In genomic region chr2:179985695-179986094, GRCm38 (mm10) we compare ENCODE assay signal across 18 mouse cellular contexts.
"Had no signal": no experiment of that assay in that cellular context is flagged by ENCODE, and none has a peak within 500 bp of the region (broad histone marks: within the 10 kb centered on the region; RNA-seq: fewer than 3 reads in every experiment).

No protein-coding gene starts in this region.

- DNase-seq: lung, embryonic 14.5 days; lung, postnatal 10 days; lung, postnatal 4 days; midbrain, embryonic 14.5 days; retina, postnatal 1 day; right cerebral cortex, adult 18-20 months; right cerebral cortex, postnatal 25 days; right cerebral cortex, postnatal 4 days; spleen, adult 18-20 months; thymus, adult 18-20 months; thymus, postnatal 14 days; thymus, postnatal 36 days had no signal

- H3K27me3 ChIP-seq: midbrain, embryonic 12.5 days; neural tube, embryonic 13.5 days; neural tube, embryonic 15.5 days had no signal

- H3K27ac ChIP-seq: midbrain, embryonic 10.5 days; midbrain, embryonic 12.5 days; neural tube, embryonic 13.5 days; neural tube, embryonic 15.5 days had no signal

- H3K36me3 ChIP-seq: midbrain, embryonic 10.5 days; midbrain, embryonic 12.5 days; neural tube, embryonic 13.5 days; neural tube, embryonic 15.5 days had no signal

- H3K4me1 ChIP-seq: midbrain, embryonic 12.5 days; neural tube, embryonic 13.5 days; neural tube, embryonic 15.5 days had no signal

- H3K4me3 ChIP-seq: midbrain, embryonic 10.5 days; midbrain, embryonic 12.5 days; myocyte; neural tube, embryonic 13.5 days; neural tube, embryonic 15.5 days had no signal

- H3K9me3 ChIP-seq: midbrain, embryonic 10.5 days; midbrain, embryonic 12.5 days; neural tube, embryonic 13.5 days; neural tube, embryonic 15.5 days had no signal

- H3K4me2 ChIP-seq: lung, embryonic 14.5 days; midbrain, embryonic 12.5 days; neural tube, embryonic 13.5 days; neural tube, embryonic 15.5 days had no signal

- H3K9ac ChIP-seq: lung, embryonic 14.5 days; midbrain, embryonic 12.5 days; neural tube, embryonic 13.5 days; neural tube, embryonic 15.5 days had no signal

- ATAC-seq: midbrain, embryonic 16.5 days had no signal
